Mouse (Mus musculus): Measurements from ENCODE around the gene Il1rapl1. TPM values are rescaled to one million over a fixed set of nuclear protein-coding genes. Genes with fewer than 3 reads are reported as not detected.

Gene Il1rapl1
- polyA plus RNA-seq, 1 experiment = not detected

GRCm38 (mm10) chrX:86950940-86951339 is 1164.5 kb downstream of the Il1rapl1 start:
- H3K4me3 ChIP-seq (ENCODE audit: insufficient read depth, low read depth, low read length) = no peak overlapping the region
- H3K27ac ChIP-seq (replicated peaks; ENCODE audit: low read depth, low read length) = no peak overlapping the region
- H3K4me1 ChIP-seq (ENCODE audit: control insufficient read depth, insufficient read depth, insufficient read length, low read length) = no peaks in the 10 kb centered on the region

GRCm38 (mm10) chrX:86949112-86949511 is 1166.3 kb downstream of the Il1rapl1 start:
- no peaks in the 10 kb centered on the region for H3K4me1 ChIP-seq (ENCODE audit: control insufficient read depth, insufficient read depth, insufficient read length, low read length)
- no peak overlapping the region for H3K4me3 ChIP-seq (ENCODE audit: insufficient read depth, low read depth, low read length)
- no peak overlapping the region for H3K27ac ChIP-seq (replicated peaks; ENCODE audit: low read depth, low read length)

DNA sequence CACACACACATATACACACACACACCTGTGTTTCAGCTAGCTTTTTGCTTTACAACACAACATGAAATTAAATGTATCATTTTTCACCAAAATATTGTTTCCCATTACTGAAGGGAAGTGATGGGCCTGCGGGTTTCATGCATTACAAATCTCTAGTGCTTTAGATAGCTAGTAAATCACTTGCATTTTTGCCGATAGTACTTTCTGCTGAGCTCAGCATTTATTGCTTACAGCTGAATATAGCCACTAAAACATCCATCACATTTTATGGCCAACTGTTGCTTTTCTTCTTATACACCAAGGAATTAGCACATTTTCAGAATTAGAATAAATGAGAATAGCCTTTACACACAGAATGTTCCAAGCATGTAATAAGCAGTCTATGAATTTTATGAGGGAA is 1260.6 kb downstream of the Il1rapl1 start:
- no peaks in the 10 kb centered on the region for H3K4me1 ChIP-seq (ENCODE audit: control insufficient read depth, insufficient read depth, insufficient read length, low read length)
- no peak overlapping the region for H3K4me3 ChIP-seq (ENCODE audit: insufficient read depth, low read depth, low read length)
- no peak overlapping the region for H3K27ac ChIP-seq (replicated peaks; ENCODE audit: low read depth, low read length)

GRCm38 (mm10) chrX:86808218-86808617 is 1307.2 kb downstream of the Il1rapl1 start:
- Histone ChIP-seq H3K4me1 (ENCODE audit: control insufficient read depth, insufficient read depth, insufficient read length, low read length) (no peaks in the 10 kb centered on the region), H3K4me3 (ENCODE audit: insufficient read depth, low read depth, low read length) (no peak overlapping the region), H3K27ac (replicated peaks; ENCODE audit: low read depth, low read length) (no peak overlapping the region)

GRCm38 (mm10) chrX:86802725-86803124 is 1312.7 kb downstream of the Il1rapl1 start:
- Histone ChIP-seq H3K27ac (replicated peaks; ENCODE audit: low read depth, low read length) (no peak overlapping the region), H3K4me3 (ENCODE audit: insufficient read depth, low read depth, low read length) (no peak overlapping the region), H3K4me1 (ENCODE audit: control insufficient read depth, insufficient read depth, insufficient read length, low read length) (no peaks in the 10 kb centered on the region)

DNA sequence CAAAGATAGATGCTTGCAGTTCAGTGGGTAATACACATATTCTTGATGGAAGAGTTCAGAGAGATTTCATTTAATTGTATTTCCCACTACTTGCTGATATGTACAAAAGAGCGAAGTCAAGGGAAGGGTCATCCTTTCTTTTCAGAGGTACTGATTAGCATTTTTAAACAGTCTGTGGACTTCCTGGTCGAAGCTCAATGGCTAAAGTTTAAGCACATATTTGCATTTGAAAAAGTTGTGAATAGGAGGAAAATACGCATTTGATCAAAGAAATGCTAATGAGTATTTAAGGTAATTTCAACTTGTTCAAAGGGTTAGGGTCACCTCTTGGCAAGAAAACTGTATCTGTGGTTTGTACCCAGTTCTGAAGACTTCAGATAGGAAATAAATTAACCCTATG is 1386.6 kb downstream of the Il1rapl1 start:
- Histone ChIP-seq H3K4me3 (ENCODE audit: insufficient read depth, low read depth, low read length) (no peak overlapping the region), H3K4me1 (ENCODE audit: control insufficient read depth, insufficient read depth, insufficient read length, low read length) (no peaks in the 10 kb centered on the region), H3K27ac (replicated peaks; ENCODE audit: low read depth, low read length) (no peak overlapping the region)

Data from brown adipose tissue, adult 24 weeks (tissue).